Mouse (Mus musculus) cortical plate, adult 2 months (tissue): Measurements from ENCODE around the gene Fam19a2.

ENCODE experiments used
- CTCF ChIP-seq: fragments of 200-500 bp; IDR thresholded peaks from 2 replicates; pipeline ENCODE4 v1.5.1; 2011; ENCODE audit warnings: mild to moderate bottlenecking, control low read depth, low read length; ENCODE audit not compliant: insufficient read depth; ENCODE audit errors: extremely low read depth
- POLR2A ChIP-seq: fragments of 200-500 bp; IDR thresholded peaks from 2 replicates; pipeline ENCODE4 v1.6.1; 2011; ENCODE audit warnings: mild to moderate bottlenecking, low read length, control low read depth; ENCODE audit not compliant: insufficient read depth; ENCODE audit errors: extremely low read depth

GRCm38 (mm10) chr10:123360492-123360891, 96.7 kb downstream of the Fam19a2 start:
- no peak for TF ChIP-seq CTCF
- no peak for TF ChIP-seq POLR2A
